In genomic region chr6:88123858-88124261, GRCm38 (mm10) we compare ENCODE assay signal across 8 mouse cellular contexts. TPM values are rescaled to one million over a fixed set of nuclear protein-coding genes. Genes with fewer than 3 reads are reported as not detected.
DNase-seq lines count a peak whose midpoint lies in the region; ATAC-seq and TF ChIP-seq lines count a peak whose summit lies in the region.

No protein-coding gene starts in this region.

- H3K4me1 ChIP-seq in embryonic facial prominence, embryonic 11.5 days (ENCODE audit: control insufficient read depth, insufficient read depth, low read length): peaks cover 7% of the 10 kb centered on the region; the same call in 1 of the 2 replicates
- H3K4me1 ChIP-seq in heart, embryonic 15.5 days (replicated peaks): peaks cover 8% of the 10 kb centered on the region
- no peaks in the 10 kb centered on the region for H3K4me1 ChIP-seq in lung, embryonic 14.5 days (ENCODE audit: insufficient read depth)

- ATAC-seq in embryonic facial prominence, embryonic 11.5 days (replicated peaks; ENCODE audit: insufficient number of reproducible peaks, low FRiP score, low TSS enrichment, low read depth): peak; percentile 87
- ATAC-seq in heart, embryonic 15.5 days (replicated peaks; ENCODE audit: insufficient number of reproducible peaks, insufficient read depth, low FRiP score, low read depth): peak; percentile 78
- peak; percentile 85 for ATAC-seq in lung, embryonic 14.5 days (ENCODE audit: insufficient read depth)
- ATAC-seq in monocyte, adult 5-6 weeks (replicated peaks; ENCODE audit: insufficient number of reproducible peaks, low FRiP score, low TSS enrichment, poor library complexity, severe bottlenecking): no peak

- WGBS in embryonic facial prominence, embryonic 11.5 days: 1% methylated on average over 9 of the region's 9 CpGs
- WGBS in heart, embryonic 15.5 days: 4% methylated on average over 9 of the region's 9 CpGs
- 1% methylated on average over 9 of the region's 9 CpGs for WGBS in lung, embryonic 14.5 days

- DNase-seq in right cerebral cortex, adult 18-20 months: peak; percentile 38
- DNase-seq in right cerebral cortex, postnatal 36 days (ENCODE audit: low spot score in 2 of 2): no peak
- DNase-seq in embryonic facial prominence, embryonic 11.5 days (ENCODE audit: low spot score): peak; percentile 80
- DNase-seq in kidney, postnatal 10 days: peak; percentile 84
- peak; percentile 85 for DNase-seq in lung, embryonic 14.5 days
- DNase-seq in ovary, postnatal 14 days (ENCODE audit: low spot score): peak; percentile 61

- peak; percentile 78 for TF ChIP-seq CTCF in lung, embryonic 14.5 days (IDR thresholded peaks at IDR 0.05; ENCODE audit: low read depth)

- no peaks in the 10 kb centered on the region for H3K27me3 ChIP-seq in embryonic facial prominence, embryonic 11.5 days (ENCODE audit: control insufficient read depth, insufficient read depth, low read length)
- peaks cover 35% of the 10 kb centered on the region for H3K27me3 ChIP-seq in heart, embryonic 15.5 days
- H3K27me3 ChIP-seq in lung, embryonic 14.5 days (ENCODE audit: insufficient read depth, low read length): no peaks in the 10 kb centered on the region

- H3K4me3 ChIP-seq in embryonic facial prominence, embryonic 11.5 days (ENCODE audit: low read depth, low read length): no peak overlapping the region
- H3K4me3 ChIP-seq in heart, embryonic 15.5 days: 0 out of 2 replicates have a peak overlapping the region, but pooled peaks have one; percentile 11
- no peak overlapping the region for H3K4me3 ChIP-seq in lung, embryonic 14.5 days (ENCODE audit: low read depth, low read length)

- no peaks in the 10 kb centered on the region for H3K36me3 ChIP-seq in embryonic facial prominence, embryonic 11.5 days (replicated peaks; ENCODE audit: control insufficient read depth, insufficient read depth, low read depth, low read length)
- no peaks in the 10 kb centered on the region for H3K36me3 ChIP-seq in heart, embryonic 15.5 days
- no peaks in the 10 kb centered on the region for H3K36me3 ChIP-seq in lung, embryonic 14.5 days (ENCODE audit: insufficient read depth)

- H3K4me2 ChIP-seq in embryonic facial prominence, embryonic 11.5 days (ENCODE audit: low read depth, low read length): peak overlapping the region; percentile 23; the same call in 1 of the 2 replicates
- H3K4me2 ChIP-seq in heart, embryonic 15.5 days: peak overlapping the region; percentile 52
- peak overlapping the region; percentile 46 for H3K4me2 ChIP-seq in lung, embryonic 14.5 days

- no peaks in the 10 kb centered on the region for H3K9me3 ChIP-seq in embryonic facial prominence, embryonic 11.5 days (replicated peaks; ENCODE audit: control insufficient read depth, low read length)
- H3K9me3 ChIP-seq in heart, embryonic 15.5 days (replicated peaks): no peaks in the 10 kb centered on the region
- H3K9me3 ChIP-seq in lung, embryonic 14.5 days (ENCODE audit: low read depth, low read length): no peaks in the 10 kb centered on the region; the same call in 1 of the 2 replicates

- 0 out of 2 replicates have a peak overlapping the region, but pooled peaks have one; percentile 22 for H3K9ac ChIP-seq in embryonic facial prominence, embryonic 11.5 days (replicated peaks; ENCODE audit: low read length)
- H3K9ac ChIP-seq in heart, embryonic 15.5 days: no peak overlapping the region
- no peak overlapping the region for H3K9ac ChIP-seq in lung, embryonic 14.5 days

- H3K27ac ChIP-seq in embryonic facial prominence, embryonic 11.5 days (replicated peaks; ENCODE audit: low read depth, low read length): no peak overlapping the region
- H3K27ac ChIP-seq in heart, embryonic 15.5 days: no peak overlapping the region
- no peak overlapping the region for H3K27ac ChIP-seq in lung, embryonic 14.5 days (ENCODE audit: low read depth)

RNA-seq across cellular contexts. Expression of gene Rpn1, which starts 39.6 kb away (rescaled TPM):
- polyA plus RNA-seq in embryonic facial prominence, embryonic 11.5 days (2014; fragmentation: Nextera tagmentation; extraction: Ambion mirVana): 329 and 355 TPM in 2 replicates
- polyA plus RNA-seq in heart, embryonic 15.5 days (2015; fragmentation: Nextera tagmentation; extraction: Ambion mirVana): 166 and 209 TPM in 2 replicates
- polyA plus RNA-seq in lung, embryonic 14.5 days (2014; fragmentation: Nextera tagmentation; extraction: Ambion mirVana): 437 and 440 TPM in 2 replicates
- 66.8 to 91.7 TPM (median 77.6 TPM) in 3 replicates for total RNA-seq in monocyte, adult 5-6 weeks (2017)

Comparison
In these comparisons a context has a peak if more than half of its experiments do, and no peak if none do; other contexts are left out.
1. DNase-seq: peak in right cerebral cortex, adult 18-20 months (single experiment), embryonic facial prominence, embryonic 11.5 days (single experiment), kidney, postnatal 10 days (single experiment), lung, embryonic 14.5 days (single experiment) and ovary, postnatal 14 days (single experiment); none in right cerebral cortex, postnatal 36 days (0 of 2).
2. Peak in every context shown above with its lines, with median percentiles within 50 percentile points of each other: H3K4me2 ChIP-seq.